Mouse (Mus musculus) layer of hippocampus, adult 2 months (tissue): ENCODE data around the gene Spns2. TPM values are rescaled to one million over a fixed set of nuclear protein-coding genes. Genes with fewer than 3 reads are reported as not detected.
"Not testable (repeated sequence)": the region's sequence is repeated elsewhere in the genome, so short reads cannot be mapped to it uniquely, and the experiment has no call there.

Experiments
- DNase-seq, 2 experiments: peaks; one replicate each; pipeline ENCODE4 v3.0.0; 2022; ENCODE audit warnings: low spot score in 2 of 2
- H3K27ac ChIP-seq: fragments of 200-600 bp; 2 replicates; pipeline ENCODE4 v1.8.1; 2022
- H3K4me3 ChIP-seq: fragments of 200-600 bp; 2 replicates; pipeline ENCODE4 v1.8.1; 2022; ENCODE audit warnings: mild to moderate bottlenecking
- CTCF ChIP-seq: fragments of 200-600 bp; conservative IDR thresholded peaks from 2 replicates; pipeline ENCODE4 v1.8.1; 2022; ENCODE audit warnings: antibody characterized with exemption, mild to moderate bottlenecking, moderate library complexity
- total RNA-seq, 2 experiments: library from RNA; stranded (reverse); gene quantifications; 2 replicates each; pipeline ENCODE4 v1.2.3; 2021

The Spns2 gene
- total RNA-seq, 2 experiments from 2014 or later, result 101 to 105 TPM

- DNase-seq, result peak in 1 of 2 experiments; percentile 44
- no peak for TF ChIP-seq CTCF
- Histone ChIP-seq H3K27ac (peak overlapping the region; percentile 64), H3K4me3 (no peak overlapping the region)
Measured at GRCm38 (mm10) chr11:72436756-72437650, 52.7 kb downstream of the Spns2 start.

GRCm38 (mm10) chr11:72436271-72436670 is 53.4 kb downstream of the Spns2 start:
- no peak overlapping the region for H3K4me3 ChIP-seq
- peak; percentile 46 to 55 for DNase-seq
- H3K27ac ChIP-seq, result peak overlapping the region; percentile 64
- 0 out of 2 replicates have a peak, but pooled peaks have one; percentile 3 for TF ChIP-seq CTCF

- no peak for DNase-seq
- Histone ChIP-seq H3K27ac (no peak overlapping the region), H3K4me3 (no peak overlapping the region)
- no peak for TF ChIP-seq CTCF
Measured at GRCm38 (mm10) chr11:72435694-72436045, 54.0 kb downstream of the Spns2 start.

- H3K27ac ChIP-seq, result peak within 1 kb of the TSS; percentile 64; the same call in 1 of the 2 replicates
- no peak within 1 kb of the TSS for H3K4me3 ChIP-seq
- no peak for DNase-seq
- TF ChIP-seq CTCF, result no peak
Measured at GRCm38 (mm10) chr11:72434963-72435693, 54.6 kb downstream of the Spns2 start, which contains the start of gene Ggt6. Ggt6 (plus strand) TSS chr11:72435526.

GRCm38 (mm10) chr11:72430311-72431068 is 59.2 kb downstream of the Spns2 start:
- not testable (repeated sequence) for DNase-seq, H3K4me3 ChIP-seq, H3K27ac ChIP-seq

- H3K27ac ChIP-seq, result peak overlapping the region; percentile 60; the same call in 1 of the 2 replicates
- peak; percentile 75 to 76 for DNase-seq
- TF ChIP-seq CTCF, result peak; percentile 93
- peak overlapping the region; percentile 48 for H3K4me3 ChIP-seq
Measured at GRCm38 (mm10) chr11:72429288-72429690, 60.4 kb downstream of the Spns2 start.

- DNase-seq, result peak; percentile 75 to 78
- Histone ChIP-seq H3K4me3 (no peak overlapping the region), H3K27ac (no peak overlapping the region)
- TF ChIP-seq CTCF, result peak; percentile 76
Measured at GRCm38 (mm10) chr11:72428694-72429093, 61.0 kb downstream of the Spns2 start.

- H3K27ac ChIP-seq, result peak overlapping the region; percentile 1; the same call in 1 of the 2 replicates
- DNase-seq, result no peak
- peak; percentile 78 for TF ChIP-seq CTCF
- H3K4me3 ChIP-seq, result no peak overlapping the region
Measured at GRCm38 (mm10) chr11:72426884-72427283, 62.8 kb downstream of the Spns2 start.

GRCm38 (mm10) chr11:72425201-72425600 is 64.5 kb downstream of the Spns2 start:
- no peak for DNase-seq
- Histone ChIP-seq H3K4me3 (no peak overlapping the region), H3K27ac (no peak overlapping the region)
- no peak for TF ChIP-seq CTCF

- no peak for DNase-seq
- no peak overlapping the region for H3K4me3 ChIP-seq
- H3K27ac ChIP-seq, result no peak overlapping the region
- no peak for TF ChIP-seq CTCF
Measured at GRCm38 (mm10) chr11:72423686-72424085, 66.0 kb downstream of the Spns2 start.

- no peak for TF ChIP-seq CTCF
- Histone ChIP-seq H3K4me3 (no peak overlapping the region), H3K27ac (no peak overlapping the region)
- DNase-seq, result no peak
Measured at GRCm38 (mm10) chr11:72421518-72422278, 68.0 kb downstream of the Spns2 start.

- Histone ChIP-seq H3K4me3 (no peak overlapping the region), H3K27ac (no peak overlapping the region)
- TF ChIP-seq CTCF, result no peak
- DNase-seq, result peak; percentile 44 to 51
Measured at GRCm38 (mm10) chr11:72420460-72421122, 69.1 kb downstream of the Spns2 start.
